Mouse (Mus musculus) stomach, adult 2 months (tissue): ENCODE results near the gene Ipmk. TPM values are rescaled to one million over a fixed set of nuclear protein-coding genes. Genes with fewer than 3 reads are reported as not detected.

Experiments used
- polyA plus RNA-seq: library from polyadenylated mRNA; depleted of rRNA; stranded (reverse); fragments of >200 nt; gene quantifications from 2 replicates; pipeline ENCODE4 v1.2.3, GENCODE M21; 2012; rRNA removed

Gene Ipmk
- polyA plus RNA-seq = 3.6 and 5.2 TPM in 2 replicates

DNA sequence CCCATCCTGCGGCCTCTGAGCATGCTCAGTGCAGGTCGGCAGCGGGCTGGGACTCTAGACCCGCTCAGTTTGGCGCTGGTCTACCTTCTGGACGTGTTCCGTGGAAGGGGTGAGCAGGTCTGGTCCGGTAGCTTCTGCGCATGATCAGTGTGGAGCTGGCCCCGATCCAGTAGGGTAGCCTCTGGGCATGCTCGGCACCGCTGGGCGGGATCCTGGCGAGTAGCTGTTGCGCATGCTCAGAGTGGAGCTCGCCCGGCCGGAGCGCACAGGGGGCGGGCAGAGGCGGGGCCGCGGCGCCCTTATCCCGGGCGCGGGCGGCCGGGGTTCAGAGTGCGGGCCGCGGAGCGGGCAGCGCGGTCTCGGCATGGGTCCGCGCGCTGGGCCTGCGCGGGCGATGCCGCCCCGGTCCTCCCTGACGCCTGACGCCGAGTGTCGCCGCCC, at the start of gene Ipmk:
Ipmk (plus strand) TSS at position 255 of the 441 bp plus-strand sequence.

DNA sequence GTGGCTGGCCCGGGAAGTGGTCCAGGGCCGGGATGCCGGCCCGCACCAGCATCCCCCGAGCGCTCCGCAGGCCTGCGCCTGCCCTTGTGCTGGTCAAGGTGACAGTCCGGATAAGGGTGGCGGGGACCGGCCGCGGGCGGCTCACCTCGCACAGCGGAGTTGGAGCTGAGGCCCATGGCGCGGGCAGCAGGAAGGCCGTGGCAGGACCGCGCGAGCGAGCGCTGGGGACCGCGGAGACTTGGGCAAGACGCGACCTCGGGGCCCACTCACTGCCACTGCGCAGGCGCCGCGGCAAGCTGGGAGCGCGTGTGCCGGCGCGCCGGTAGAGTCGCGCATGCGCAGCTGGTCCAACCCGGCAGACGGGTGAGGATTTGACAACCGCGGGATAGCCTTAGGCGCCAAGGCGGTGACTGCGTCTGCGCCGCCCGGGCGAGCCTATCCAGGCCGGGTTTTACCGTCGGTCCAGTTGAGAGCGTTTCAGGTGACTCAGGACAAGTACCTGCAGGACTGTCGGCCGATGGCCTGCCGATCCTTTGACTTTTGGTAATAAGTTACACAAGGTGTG, 2.9 kb upstream of the Ipmk start, which contains the start of gene Cisd1:
Cisd1 (minus strand) TSS at position 376 of the 565 bp plus-strand sequence.

Other genes starting within 250 kb of the Ipmk start
- gene Bicc1, start 188.1 kb upstream of the Ipmk start, polyA plus RNA-seq = 1.9 and 3.2 TPM in 2 replicates
- gene Tfam, start 109.5 kb upstream of the Ipmk start, polyA plus RNA-seq = 2.0 and 2.1 TPM in 2 replicates
- gene Ube2d1, start 62.5 kb upstream of the Ipmk start, polyA plus RNA-seq = 6.2 and 6.4 TPM in 2 replicates
- gene Cisd1, start 2.8 kb upstream of the Ipmk start, polyA plus RNA-seq = 66.3 and 94.4 TPM in 2 replicates